Mouse (Mus musculus) intestine, embryonic 15.5 days (tissue): ENCODE results near the gene Zscan10. TPM values are rescaled to one million over a fixed set of nuclear protein-coding genes. Genes with fewer than 3 reads are reported as not detected.

Experiments
- ATAC-seq: fragments of 200-750 bp; cut with Nextera tagmentation; 2 replicates; pipeline ENCODE4 v1.8.0; 2017; ENCODE audit warnings: moderate TSS enrichment, moderate library complexity
- H3K27ac ChIP-seq: fragments of 300-500 bp; sonication (generic); 2 replicates; pipeline ENCODE4 v1.5.1; 2015; ENCODE audit warnings: mild to moderate bottlenecking, inconsistent platforms
- H3K27me3 ChIP-seq: fragments of 300-500 bp; sonication (generic); replicated peaks from 2 replicates; pipeline ENCODE4 v1.6.1; 2015; ENCODE audit warnings: inconsistent platforms
- H3K36me3 ChIP-seq: fragments of 300-500 bp; sonication (generic); 2 replicates; pipeline ENCODE4 v1.6.1; 2015; ENCODE audit warnings: inconsistent platforms
- H3K4me1 ChIP-seq: fragments of 300-500 bp; sonication (generic); replicated peaks from 2 replicates; pipeline ENCODE4 v1.6.1; 2015; ENCODE audit warnings: inconsistent platforms
- H3K4me2 ChIP-seq: fragments of 300-500 bp; sonication (generic); replicated peaks from 2 replicates; pipeline ENCODE4 v1.6.1; 2015; ENCODE audit warnings: mild to moderate bottlenecking, inconsistent platforms
- H3K4me3 ChIP-seq: fragments of 300-500 bp; sonication (generic); replicated peaks from 2 replicates; pipeline ENCODE4 v1.5.1; 2015; ENCODE audit warnings: inconsistent platforms
- H3K9ac ChIP-seq: fragments of 300-500 bp; sonication (generic); 2 replicates; pipeline ENCODE4 v1.6.1; 2015; ENCODE audit warnings: inconsistent platforms
- H3K9me3 ChIP-seq: fragments of 300-500 bp; sonication (generic); 2 replicates; pipeline ENCODE4 v1.6.1; 2016; ENCODE audit warnings: inconsistent platforms
- WGBS: fragments of 180-500 bp; shearing (Covaris S2); methylation state at CpG from one replicate; pipeline ENCODE4 v1.1.7; 2015; 5-methylcytosine and 5-hydroxymethylcytosine counted together
- polyA plus RNA-seq: library from polyadenylated mRNA; unstranded; fragments of >200 nt; fragmentation: Nextera tagmentation; extraction: Ambion mirVana; gene quantifications from 2 replicates; pipeline ENCODE4 v1.2.1, GENCODE M21; 2015

Zscan10 gene
- polyA plus RNA-seq, 1 experiment from 2014 or later: 0.14 TPM

DNA sequence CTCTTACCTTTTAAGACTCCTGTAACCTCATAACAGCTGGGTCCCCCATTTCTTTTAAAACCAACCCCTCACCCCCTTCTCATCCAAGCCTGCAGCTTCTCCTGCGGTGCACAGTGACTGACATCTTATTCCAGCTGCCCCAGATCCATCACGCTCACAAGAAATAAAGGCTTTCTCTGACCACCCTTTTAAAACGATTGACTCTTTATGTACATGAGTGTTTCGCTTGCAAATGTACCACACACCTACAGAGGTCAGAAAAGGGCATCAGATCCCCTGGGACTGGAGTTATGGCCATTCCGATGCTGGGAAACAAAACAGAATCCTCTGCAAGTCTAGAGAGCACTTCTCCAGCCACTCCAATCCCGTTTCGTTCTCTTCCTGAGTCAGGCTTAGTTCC, 27.2 kb downstream of the Zscan10 start:
- WGBS: 42% methylated on average over 7 of the region's 7 CpGs
- H3K9me3 ChIP-seq: no peaks in the 10 kb centered on the region
- H3K27ac ChIP-seq: no peak overlapping the region
- H3K4me2 ChIP-seq: no peak overlapping the region
- no peak for ATAC-seq
- H3K9ac ChIP-seq: no peak overlapping the region
- H3K4me1 ChIP-seq: 0 out of 2 replicates have a peak, but pooled peaks cover 3% of the 10 kb centered on the region
- H3K27me3 ChIP-seq: no peaks in the 10 kb centered on the region
- H3K4me3 ChIP-seq: no peak overlapping the region
- H3K36me3 ChIP-seq: no peaks in the 10 kb centered on the region

GRCm38 (mm10) chr17:23630195-23631020, 29.8 kb downstream of the Zscan10 start:
- Histone ChIP-seq H3K9ac (peak overlapping the region; percentile 32; the same call in 1 of the 2 replicates), H3K4me1 (0 out of 2 replicates have a peak, but pooled peaks cover 3% of the 10 kb centered on the region), H3K27me3 (no peaks in the 10 kb centered on the region), H3K36me3 (no peaks in the 10 kb centered on the region), H3K4me2 (peak overlapping the region; percentile 62), H3K4me3 (0 out of 2 replicates have a peak overlapping the region, but pooled peaks have one; percentile 10), H3K9me3 (no peaks in the 10 kb centered on the region), H3K27ac (no peak overlapping the region)
- WGBS: 19% methylated on average over 22 of the region's 22 CpGs
- ATAC-seq: peak; percentile 93

DNA sequence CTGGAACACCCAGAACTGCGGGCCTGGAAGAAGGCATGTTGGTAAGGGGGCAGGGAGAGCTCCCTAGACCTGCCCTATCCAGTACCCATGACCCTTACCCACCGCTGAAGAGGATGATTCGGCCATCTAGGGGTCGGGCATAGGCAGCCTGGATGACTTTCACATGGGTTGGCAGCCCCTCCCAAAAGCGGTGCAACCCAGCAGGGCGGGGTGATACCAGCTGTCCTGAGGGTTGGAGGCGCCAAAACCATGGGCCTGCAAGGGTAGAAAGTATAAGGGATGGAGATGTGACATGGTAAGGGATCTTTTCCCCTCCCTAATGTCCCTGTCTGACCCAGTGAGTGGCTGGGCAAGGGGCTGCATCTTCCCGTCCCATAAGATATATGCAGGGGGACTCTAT, 30.6 kb downstream of the Zscan10 start:
- H3K27me3 ChIP-seq: no peaks in the 10 kb centered on the region
- H3K4me1 ChIP-seq: 0 out of 2 replicates have a peak, but pooled peaks cover 3% of the 10 kb centered on the region
- WGBS: 71% methylated on average over 8 of the region's 8 CpGs

DNA sequence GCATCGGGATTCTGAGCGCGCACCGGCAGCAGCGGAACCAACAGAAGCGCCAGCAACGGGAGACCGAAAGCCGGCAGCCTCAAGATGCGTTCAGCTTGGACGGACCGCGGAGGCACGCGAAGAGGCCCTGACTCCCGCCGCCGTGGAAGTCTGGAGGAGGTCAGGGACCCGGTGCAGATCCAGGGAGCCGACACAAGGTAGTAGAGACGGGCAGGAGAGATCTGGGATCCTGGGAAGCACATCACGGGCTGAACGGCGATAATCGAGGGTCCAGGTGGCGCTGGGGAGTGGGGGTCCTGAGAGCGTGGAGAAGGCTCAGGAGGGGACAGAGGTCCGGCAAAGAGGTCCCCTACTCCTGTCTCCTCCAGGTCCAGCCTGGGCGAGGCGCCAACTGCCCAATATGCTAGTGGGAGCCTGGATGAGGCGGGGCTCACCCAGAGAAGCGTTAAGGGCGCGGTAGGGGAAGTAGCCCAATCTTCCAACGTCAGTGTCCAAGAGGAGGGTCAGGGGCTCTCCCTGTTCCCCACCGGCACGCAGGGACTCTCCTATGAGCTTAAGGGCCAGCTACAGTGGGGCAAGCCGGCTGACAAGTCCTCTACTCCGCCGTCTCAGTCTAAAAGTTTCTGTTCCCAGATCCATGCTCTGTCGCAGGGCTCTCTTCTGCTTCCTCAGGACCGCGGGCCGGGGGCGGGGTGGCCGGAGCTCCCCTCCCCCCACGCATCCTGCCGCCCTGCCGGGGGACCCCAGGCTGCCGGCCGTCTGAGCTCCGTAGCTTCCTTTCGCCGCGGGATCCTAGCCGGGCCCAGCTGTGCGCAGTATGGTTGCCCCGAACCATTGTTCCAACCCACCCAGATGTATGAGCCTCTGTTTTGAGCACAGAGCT, 44.2 kb downstream of the Zscan10 start, which contains the start of gene Mmp25:
Gene Mmp25, minus strand, starts transcription at position 665 of the 883 bp plus-strand sequence.
- H3K4me2 ChIP-seq: peak within 1 kb of the TSS; percentile 85
- peaks cover 13% of the 10 kb centered on the region for H3K27me3 ChIP-seq
- no peaks in the 10 kb centered on the region for H3K9me3 ChIP-seq
- H3K4me3 ChIP-seq: peak within 1 kb of the TSS; percentile 46
- WGBS: under 1% methylated on average over 58 of the region's 58 CpGs
- H3K36me3 ChIP-seq: no peaks in the 10 kb centered on the region
- H3K9ac ChIP-seq: peak within 1 kb of the TSS; percentile 48
- peaks cover 10% of the 10 kb centered on the region; the same call in 1 of the 2 replicates for H3K4me1 ChIP-seq
- peak; percentile 66 for ATAC-seq
- H3K27ac ChIP-seq: no peak within 1 kb of the TSS

More for the DNA sequence above, 30.6 kb downstream of the Zscan10 start:
- Histone ChIP-seq H3K9ac (no peak overlapping the region), H3K4me2 (no peak overlapping the region), H3K9me3 (no peaks in the 10 kb centered on the region), H3K4me3 (no peak overlapping the region), H3K36me3 (no peaks in the 10 kb centered on the region), H3K27ac (no peak overlapping the region)
- no peak for ATAC-seq

- Histone ChIP-seq H3K27me3 (peaks cover 13% of the 10 kb centered on the region), H3K4me1 (peaks cover 10% of the 10 kb centered on the region; the same call in 1 of the 2 replicates), H3K36me3 (no peaks in the 10 kb centered on the region), H3K4me3 (no peak overlapping the region), H3K9me3 (no peaks in the 10 kb centered on the region), H3K27ac (no peak overlapping the region), H3K4me2 (no peak overlapping the region), H3K9ac (no peak overlapping the region)
- ATAC-seq: no peak
- WGBS: 41% methylated on average over 10 of the region's 10 CpGs
These were observed 45.2 kb downstream of the Zscan10 start for GRCm38 (mm10) chr17:23645894-23646293.

- no peak for ATAC-seq
- WGBS: 76% methylated on average over 6 of the region's 6 CpGs
These were observed 50.7 kb downstream of the Zscan10 start for GRCm38 (mm10) chr17:23651363-23651762.

GRCm38 (mm10) chr17:23653324-23653723, 52.7 kb downstream of the Zscan10 start:
- ATAC-seq: no peak
- Histone ChIP-seq H3K4me3 (no peak overlapping the region), H3K27ac (no peak overlapping the region), H3K4me1 (no peaks in the 10 kb centered on the region), H3K9me3 (no peaks in the 10 kb centered on the region), H3K9ac (no peak overlapping the region), H3K27me3 (no peaks in the 10 kb centered on the region; the same call in 1 of the 2 replicates), H3K36me3 (no peaks in the 10 kb centered on the region), H3K4me2 (no peak overlapping the region)
- WGBS: 80% methylated on average over 2 of the region's 2 CpGs

More at GRCm38 (mm10) chr17:23651363-23651762, 50.7 kb downstream of the Zscan10 start:
- no peaks in the 10 kb centered on the region for H3K36me3 ChIP-seq
- H3K4me2 ChIP-seq: no peak overlapping the region
- H3K4me3 ChIP-seq: no peak overlapping the region
- 0 out of 2 replicates have a peak, but pooled peaks cover 4% of the 10 kb centered on the region for H3K27me3 ChIP-seq
- no peaks in the 10 kb centered on the region for H3K9me3 ChIP-seq
- no peaks in the 10 kb centered on the region for H3K4me1 ChIP-seq
- no peak overlapping the region for H3K9ac ChIP-seq
- H3K27ac ChIP-seq: no peak overlapping the region

DNA sequence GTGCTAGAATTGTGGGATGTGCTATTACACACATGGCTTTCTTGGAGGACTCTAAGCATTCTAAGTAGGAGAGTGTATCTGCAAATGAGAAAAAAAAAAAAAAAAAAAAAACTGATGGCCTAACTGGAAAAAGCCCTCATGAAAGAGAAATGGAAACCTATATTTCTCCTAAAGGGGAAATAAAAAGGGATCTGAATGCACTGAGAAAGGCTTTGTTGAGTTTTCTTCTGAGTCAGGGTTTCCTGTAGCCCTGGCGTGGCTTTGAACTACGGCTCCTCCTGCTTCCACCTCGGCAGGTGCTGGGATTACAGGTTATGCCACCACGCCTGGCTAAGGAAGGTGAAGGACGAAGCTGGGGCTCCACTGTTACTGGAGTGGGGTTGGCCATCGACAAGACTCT, 53.3 kb downstream of the Zscan10 start:
- no peak overlapping the region for H3K4me3 ChIP-seq
- no peaks in the 10 kb centered on the region; the same call in 1 of the 2 replicates for H3K27me3 ChIP-seq
- no peak overlapping the region for H3K9ac ChIP-seq
- no peaks in the 10 kb centered on the region for H3K4me1 ChIP-seq
- no peaks in the 10 kb centered on the region for H3K36me3 ChIP-seq
- H3K4me2 ChIP-seq: no peak overlapping the region
- 56% methylated on average over 6 of the region's 6 CpGs for WGBS
- H3K9me3 ChIP-seq: no peaks in the 10 kb centered on the region
- H3K27ac ChIP-seq: no peak overlapping the region
- no peak for ATAC-seq

DNA sequence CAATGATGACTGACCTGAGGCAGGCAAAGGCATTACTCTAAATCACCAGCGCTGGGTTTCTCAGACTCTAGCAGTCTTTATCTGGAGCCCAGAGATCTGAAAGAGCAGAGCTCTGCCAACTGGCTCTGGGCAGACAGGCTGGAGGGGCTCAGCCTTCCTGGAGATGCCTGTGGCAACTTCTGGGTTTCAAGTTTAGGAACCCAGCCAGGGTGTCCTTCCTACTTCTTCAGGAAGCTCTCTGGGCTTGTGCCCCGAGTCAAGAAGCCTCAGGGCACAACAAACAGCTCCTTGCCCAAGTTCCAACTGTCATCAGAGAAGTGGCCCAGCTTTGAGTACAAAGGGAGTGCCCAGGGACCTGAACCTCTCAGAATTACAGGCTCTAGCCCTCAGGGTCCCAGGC, 53.8 kb downstream of the Zscan10 start:
- Histone ChIP-seq H3K9ac (no peak overlapping the region), H3K4me1 (no peaks in the 10 kb centered on the region), H3K27ac (no peak overlapping the region), H3K4me3 (no peak overlapping the region), H3K36me3 (no peaks in the 10 kb centered on the region), H3K9me3 (no peaks in the 10 kb centered on the region), H3K4me2 (no peak overlapping the region), H3K27me3 (peaks cover 3% of the 10 kb centered on the region; the same call in 1 of the 2 replicates)
- no peak for ATAC-seq
- 69% methylated on average over 2 of the region's 2 CpGs for WGBS

DNA sequence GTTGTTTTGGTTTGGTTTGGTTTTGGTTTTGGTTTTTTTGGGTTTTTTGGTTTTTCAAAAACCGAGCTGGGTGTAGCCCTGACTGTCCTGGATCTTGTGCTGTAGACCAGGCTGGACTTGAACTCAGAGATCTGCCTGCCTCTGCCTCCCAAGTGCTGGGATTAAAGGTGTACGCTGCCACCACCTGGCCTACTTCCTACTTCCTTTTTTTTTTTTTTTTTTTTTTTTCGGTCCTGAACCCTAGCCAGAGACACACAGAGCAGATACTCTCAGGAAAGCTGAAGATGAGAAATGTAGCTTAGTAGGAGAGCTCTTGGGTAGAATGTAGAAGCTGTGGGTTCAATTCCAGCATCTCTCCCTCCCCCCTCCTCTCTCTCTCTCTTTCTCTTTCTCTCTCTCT, 57.8 kb downstream of the Zscan10 start:
- Histone ChIP-seq H3K9ac (no peak overlapping the region), H3K4me2 (no peak overlapping the region), H3K4me1 (no peaks in the 10 kb centered on the region), H3K27me3 (peaks cover 22% of the 10 kb centered on the region), H3K36me3 (no peaks in the 10 kb centered on the region), H3K4me3 (no peak overlapping the region), H3K9me3 (no peaks in the 10 kb centered on the region), H3K27ac (no peak overlapping the region)
- ATAC-seq: no peak
- 77% methylated on average over 3 of the region's 3 CpGs for WGBS

GRCm38 (mm10) chr17:23660117-23660875, 59.6 kb downstream of the Zscan10 start, which contains the start of gene Bicdl2:
Gene Bicdl2 (plus strand): TSS chr17:23660506.
- Histone ChIP-seq H3K4me1 (peaks cover 7% of the 10 kb centered on the region; the same call in 1 of the 2 replicates), H3K4me2 (peak within 1 kb of the TSS; percentile 73), H3K27ac (no peak within 1 kb of the TSS), H3K4me3 (peak within 1 kb of the TSS; percentile 43), H3K27me3 (peaks cover 22% of the 10 kb centered on the region), H3K36me3 (no peaks in the 10 kb centered on the region), H3K9me3 (no peaks in the 10 kb centered on the region), H3K9ac (peak within 1 kb of the TSS; percentile 20; the same call in 1 of the 2 replicates)
- 5% methylated on average over 27 of the region's 27 CpGs for WGBS
- peak; percentile 80 for ATAC-seq
